Mouse (Mus musculus) kidney, adult 2 months (tissue): ENCODE results near the gene Mybbp1a. TPM values are rescaled to one million over a fixed set of nuclear protein-coding genes. Genes with fewer than 3 reads are reported as not detected.
A peak's percentile ranks its signal among the peaks of the same experiment; 100 is the strongest.
"Not testable (repeated sequence)": the region's sequence is repeated elsewhere in the genome, so short reads cannot be mapped to it uniquely, and the experiment has no call there.

Experiments
- DNase-seq: peaks from one replicate; pipeline ENCODE4 v3.0.0; 2021
- H3K27ac ChIP-seq: fragments of 200-500 bp; 2 replicates; pipeline ENCODE4 v1.5.1; 2012; ENCODE audit warnings: low read depth, low read length, control low read depth, inconsistent platforms; ENCODE audit not compliant: insufficient read depth
- H3K27me3 ChIP-seq: fragments of 200-500 bp; replicated peaks from 2 replicates; pipeline ENCODE4 v1.6.1; 2012; ENCODE audit warnings: mild to moderate bottlenecking, moderate library complexity, low read length, inconsistent platforms; ENCODE audit not compliant: control insufficient read depth, insufficient read depth
- H3K36me3 ChIP-seq: fragments of 200-500 bp; 2 replicates; pipeline ENCODE4 v1.6.1; 2012; ENCODE audit warnings: mild to moderate bottlenecking, moderate library complexity, low read length, inconsistent platforms; ENCODE audit not compliant: control insufficient read depth, insufficient read depth
- H3K4me1 ChIP-seq: fragments of 200-500 bp; 2 replicates; pipeline ENCODE4 v1.6.1; 2011; ENCODE audit warnings: low read length; ENCODE audit not compliant: control insufficient read depth, insufficient read depth
- H3K4me3 ChIP-seq: fragments of 200-500 bp; 2 replicates; pipeline ENCODE4 v1.5.1; 2011; ENCODE audit warnings: mild to moderate bottlenecking, low read depth, low read length, control low read depth; ENCODE audit not compliant: insufficient read depth
- CTCF ChIP-seq: fragments of 200-500 bp; conservative IDR thresholded peaks from 2 replicates; pipeline ENCODE4 v1.5.1; 2011; ENCODE audit warnings: low read depth, mild to moderate bottlenecking, control low read depth, low read length, moderate library complexity, mixed read lengths; ENCODE audit not compliant: insufficient read depth, insufficient read length
- POLR2A ChIP-seq: fragments of 200-500 bp; IDR thresholded peaks from one replicate; pipeline ENCODE4 v1.6.1; 2011; ENCODE audit warnings: low read depth, low read length, control low read depth
- WGBS: fragments of 180-500 bp; shearing (Covaris S2); methylation state at CpG from one replicate; pipeline ENCODE4 v1.1.7; 2018; 5-methylcytosine and 5-hydroxymethylcytosine counted together
- polyA plus RNA-seq: library from polyadenylated mRNA; depleted of rRNA; stranded (reverse); fragments of >200 nt; gene quantifications from 2 replicates; pipeline ENCODE4 v1.2.3, GENCODE M21; 2012

Mybbp1a gene
- polyA plus RNA-seq, 1 experiment = 27.0 TPM

DNA sequence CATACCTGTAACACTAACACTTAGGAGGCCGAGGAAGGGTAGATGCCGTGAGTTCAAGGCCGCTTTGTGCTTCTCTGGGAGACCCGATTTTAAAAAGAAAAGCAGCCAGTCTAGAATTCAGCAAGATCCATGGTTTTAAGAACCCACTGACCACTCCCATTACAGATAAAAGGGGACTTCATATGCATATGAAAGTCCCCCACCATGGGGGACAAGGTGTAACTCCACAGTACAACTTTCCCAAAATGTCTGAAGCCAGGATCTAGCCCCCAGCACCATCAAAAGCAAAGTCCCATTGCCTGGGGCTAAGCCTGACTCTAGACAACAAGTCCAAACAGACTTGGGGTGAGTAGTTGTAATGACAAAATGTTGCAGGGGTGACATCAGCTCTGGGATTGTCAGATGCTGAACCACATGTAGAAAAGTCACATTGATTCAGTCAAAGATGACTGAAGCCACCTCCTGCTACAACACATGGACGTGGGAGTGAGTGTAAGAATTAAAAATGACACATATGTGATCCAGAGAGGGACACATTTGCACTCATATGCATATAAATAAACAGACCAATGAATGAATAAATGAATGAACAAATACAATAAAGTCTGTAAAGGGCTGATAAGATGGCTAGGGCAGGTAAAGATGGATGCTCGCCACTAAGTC lies 20.6 kb upstream of the Mybbp1a start:
- DNase-seq = no peak
- H3K27ac ChIP-seq = no peak overlapping the region
- no peak overlapping the region for H3K4me3 ChIP-seq
- WGBS = 91% methylated on average over 6 of the region's 6 CpGs
- H3K36me3 ChIP-seq = no peaks in the 10 kb centered on the region
- no peak for TF ChIP-seq POLR2A
- TF ChIP-seq CTCF = no peak
- H3K27me3 ChIP-seq = no peaks in the 10 kb centered on the region
- peaks cover 12% of the 10 kb centered on the region for H3K4me1 ChIP-seq

DNA sequence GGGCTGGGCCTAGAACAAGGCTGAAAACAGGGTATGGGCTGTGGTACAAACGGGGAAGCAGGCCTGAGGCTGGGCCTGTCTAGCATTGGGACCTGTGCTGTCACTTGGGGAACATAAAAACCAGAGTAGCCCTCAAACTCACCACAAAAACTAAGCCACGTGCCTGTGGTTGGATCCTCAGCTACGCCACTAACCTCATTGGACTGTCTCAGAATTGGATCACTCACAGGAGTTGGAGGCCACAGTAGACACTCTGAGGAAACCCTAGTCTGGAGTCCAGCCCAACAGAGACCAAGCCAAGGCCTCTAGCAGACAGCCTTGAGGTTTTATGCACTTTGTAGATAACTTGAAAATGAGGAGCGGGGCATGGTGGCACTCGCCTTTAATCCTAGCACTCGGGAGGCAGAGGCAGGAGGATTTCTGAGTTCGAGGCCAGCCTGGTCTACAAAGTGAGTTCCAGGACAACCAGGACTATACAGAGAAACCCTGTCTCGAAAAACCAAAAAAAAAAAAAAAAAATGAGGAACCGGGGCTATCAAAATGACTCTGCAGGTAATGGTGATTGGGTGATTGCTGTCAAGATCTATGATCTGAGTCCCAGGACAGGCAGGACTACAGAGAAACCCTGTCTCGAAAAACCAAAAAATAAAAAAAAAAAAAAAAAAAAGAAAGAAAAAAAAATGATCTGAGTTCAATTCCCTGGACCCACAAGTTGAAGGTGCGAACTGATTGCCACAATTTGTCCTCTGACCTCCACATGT lies 19.5 kb upstream of the Mybbp1a start:
- peaks cover 12% of the 10 kb centered on the region for H3K4me1 ChIP-seq
- H3K27me3 ChIP-seq = no peaks in the 10 kb centered on the region
- no peaks in the 10 kb centered on the region for H3K36me3 ChIP-seq
- no peak overlapping the region for H3K27ac ChIP-seq
- no peak for DNase-seq
- WGBS = 89% methylated on average over 11 of the region's 11 CpGs
- TF ChIP-seq POLR2A (no peak), CTCF (no peak)
- no peak overlapping the region for H3K4me3 ChIP-seq

DNA sequence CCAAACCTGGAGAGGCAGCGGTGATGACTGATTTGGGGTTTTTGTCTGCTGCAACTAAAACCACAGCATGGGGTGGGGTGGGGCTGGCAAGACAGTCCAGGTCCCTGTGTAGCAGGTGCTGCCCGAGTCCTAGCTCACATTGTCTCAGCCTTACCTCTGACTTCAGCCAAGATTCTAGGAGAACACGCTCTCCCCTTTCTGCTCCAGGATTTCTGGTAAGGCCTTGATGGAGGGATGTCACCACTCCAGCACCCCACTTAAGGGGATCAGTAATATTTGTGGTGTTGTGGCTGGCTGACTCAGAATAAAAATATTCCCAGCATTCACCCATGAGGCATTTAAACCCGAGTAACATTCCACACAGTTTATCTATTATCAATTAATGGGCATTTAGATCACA lies 17.5 kb upstream of the Mybbp1a start:
- no peaks in the 10 kb centered on the region for H3K36me3 ChIP-seq
- no peak for TF ChIP-seq POLR2A
- TF ChIP-seq CTCF = no peak
- H3K4me3 ChIP-seq = no peak overlapping the region
- DNase-seq = no peak
- WGBS = 76% methylated on average over 4 of the region's 4 CpGs
- H3K27ac ChIP-seq = no peak overlapping the region
- no peaks in the 10 kb centered on the region for H3K27me3 ChIP-seq
- H3K4me1 ChIP-seq = peaks cover 3% of the 10 kb centered on the region; the same call in 1 of the 2 replicates

DNA sequence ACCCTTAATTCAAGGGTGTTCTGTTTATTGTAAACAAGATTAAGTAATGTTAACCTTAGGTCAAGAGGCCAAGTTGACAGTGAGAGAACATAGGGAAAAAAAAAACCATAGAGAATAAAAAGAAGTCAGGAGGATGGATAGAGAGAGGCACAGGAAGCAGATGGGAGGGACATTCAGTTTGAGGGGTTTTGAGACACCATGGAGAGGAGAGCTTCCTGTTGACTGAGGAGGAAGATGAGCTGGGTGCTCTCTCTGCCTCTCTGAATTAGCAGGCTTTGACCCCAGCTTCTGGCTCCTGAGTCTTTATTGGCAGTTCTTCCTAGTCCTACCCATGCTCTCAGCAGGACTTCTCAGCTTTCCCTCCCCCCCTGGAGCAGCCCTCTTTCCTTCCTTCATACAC lies 16.0 kb upstream of the Mybbp1a start:
- Histone ChIP-seq H3K4me1 (no peaks in the 10 kb centered on the region), H3K4me3 (no peak overlapping the region), H3K27ac (no peak overlapping the region), H3K36me3 (no peaks in the 10 kb centered on the region), H3K27me3 (no peaks in the 10 kb centered on the region)
- no peak for TF ChIP-seq POLR2A
- TF ChIP-seq CTCF = no peak
- DNase-seq = no peak

DNA sequence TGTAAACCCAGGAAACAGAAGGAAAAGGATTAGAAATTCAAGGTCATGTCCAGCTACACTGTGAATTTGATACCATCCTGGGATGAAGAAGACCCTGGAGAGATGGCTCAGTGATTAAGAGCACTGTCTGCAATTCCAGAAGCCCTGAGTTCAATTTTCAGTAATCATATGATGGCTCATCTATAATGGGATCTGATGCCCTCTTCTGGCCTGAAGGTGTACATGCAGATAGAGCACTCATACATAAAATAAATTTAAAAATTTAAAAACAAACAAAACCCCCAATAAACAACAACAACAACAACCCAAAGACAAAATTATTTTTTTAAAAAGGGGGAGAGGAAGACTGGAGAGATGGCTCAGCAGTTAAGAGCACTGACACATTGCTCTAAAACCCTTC lies 14.3 kb upstream of the Mybbp1a start:
- Histone ChIP-seq H3K27me3 (no peaks in the 10 kb centered on the region), H3K36me3 (no peaks in the 10 kb centered on the region), H3K4me3 (no peak overlapping the region), H3K4me1 (no peaks in the 10 kb centered on the region), H3K27ac (no peak overlapping the region)
- no peak for DNase-seq
- no peak for TF ChIP-seq POLR2A
- 0 out of 2 replicates have a peak, but pooled peaks have one; percentile 7 for TF ChIP-seq CTCF

DNA sequence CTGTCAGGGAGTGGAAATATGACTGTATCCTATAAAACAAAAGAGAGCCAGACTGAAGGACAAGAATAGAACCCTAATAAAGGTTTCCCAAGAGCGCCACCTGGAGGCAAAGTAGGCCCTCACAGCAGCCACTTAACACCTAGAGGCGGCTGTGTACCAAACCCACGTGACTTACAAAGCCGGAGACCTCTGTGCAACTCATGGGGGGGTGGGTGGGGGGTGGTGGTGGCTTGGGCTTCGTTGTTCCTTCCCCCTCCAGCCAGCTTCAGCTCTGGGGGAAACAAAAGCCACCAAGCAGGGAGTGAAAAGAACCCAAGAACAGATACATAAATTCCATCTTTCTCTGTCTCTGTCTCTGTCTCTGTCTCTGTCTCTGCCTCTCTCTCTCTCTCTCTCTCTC lies 12.5 kb upstream of the Mybbp1a start:
- no peaks in the 10 kb centered on the region for H3K27me3 ChIP-seq
- H3K4me3 ChIP-seq = no peak overlapping the region
- H3K36me3 ChIP-seq = no peaks in the 10 kb centered on the region
- no peaks in the 10 kb centered on the region for H3K4me1 ChIP-seq
- DNase-seq = peak; percentile 92
- WGBS = 3% methylated on average over 5 of the region's 5 CpGs
- TF ChIP-seq POLR2A (no peak), CTCF (peak; percentile 76)
- H3K27ac ChIP-seq = no peak overlapping the region

DNA sequence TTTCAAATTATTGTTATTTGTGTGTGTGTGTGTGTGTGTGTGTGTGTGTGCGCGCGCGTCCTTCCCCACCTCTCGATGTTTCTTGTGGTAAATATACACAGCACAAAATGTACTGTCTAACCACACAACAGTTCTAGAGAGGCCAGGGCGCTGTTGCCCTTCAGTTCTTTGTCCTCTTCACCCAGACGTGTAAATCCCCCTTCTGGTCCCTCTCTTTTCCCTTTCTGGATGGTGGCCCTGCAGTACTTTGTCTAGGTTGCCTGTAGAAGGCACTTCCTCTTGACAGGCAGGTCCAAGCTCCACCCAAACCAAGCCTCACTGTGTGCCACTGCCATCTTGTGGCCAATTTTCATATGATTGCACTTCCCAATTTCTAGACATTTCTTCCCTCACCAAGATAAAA lies 11.9 kb upstream of the Mybbp1a start:
- Histone ChIP-seq H3K4me1 (no peaks in the 10 kb centered on the region), H3K36me3 (no peaks in the 10 kb centered on the region), H3K27me3 (no peaks in the 10 kb centered on the region), H3K4me3 (peak overlapping the region; percentile 19; the same call in 1 of the 2 replicates), H3K27ac (no peak overlapping the region)
- TF ChIP-seq POLR2A (no peak), CTCF (peak; percentile 92)
- DNase-seq = peak; percentile 89
- 54% methylated on average over 7 of the region's 7 CpGs for WGBS

DNA sequence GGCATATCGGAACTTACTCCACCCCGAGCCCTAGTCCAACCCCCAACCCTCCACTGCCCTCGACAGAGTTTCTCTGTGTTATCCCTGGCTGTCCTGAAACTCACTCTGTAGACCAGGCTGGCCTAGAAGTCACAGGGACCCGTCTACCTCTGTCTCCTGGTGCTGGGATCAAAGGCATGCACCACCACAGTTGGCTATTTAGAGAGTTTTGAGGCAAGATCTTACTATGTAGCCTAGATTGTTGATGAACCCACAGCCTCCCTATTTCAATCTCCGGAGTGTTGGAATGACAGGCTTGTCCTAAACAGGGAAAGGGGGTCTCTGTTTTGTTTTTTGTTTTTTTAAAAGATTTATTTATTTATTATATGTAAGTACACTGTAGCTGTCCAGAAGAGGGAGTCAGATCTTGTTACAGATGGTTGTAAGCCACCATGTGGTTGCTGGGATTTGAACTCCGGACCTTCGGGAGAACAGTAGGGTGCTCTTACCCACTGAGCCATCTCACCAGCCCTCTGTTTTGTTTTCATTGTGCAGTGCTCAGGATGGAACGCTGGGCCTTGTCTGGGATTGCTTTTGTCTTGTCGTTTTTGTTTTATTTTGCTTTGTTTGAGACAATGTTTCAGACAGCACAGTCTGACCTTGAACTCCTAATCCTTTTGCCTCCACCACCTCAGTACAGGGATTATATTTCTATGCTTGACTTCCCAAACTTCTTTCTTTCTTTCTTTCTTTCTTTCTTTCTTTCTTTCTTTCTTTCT lies 10.7 kb upstream of the Mybbp1a start:
- not testable (repeated sequence) for H3K27me3 ChIP-seq, H3K36me3 ChIP-seq, H3K4me3 ChIP-seq, H3K27ac ChIP-seq, H3K4me1 ChIP-seq, DNase-seq
- 72% methylated on average over 9 of the region's 9 CpGs for WGBS
